Mouse (Mus musculus): ENCODE measurements at regions not wholly inside any gene's neighbourhood (a gene's known extent, or its start where the extent isn't known, plus 50 kb on each side); places are given as distances from the start of the nearest gene placed in this dataset.
"Not testable (repeated sequence)": the region's sequence is repeated elsewhere in the genome, so short reads cannot be mapped to it uniquely, and the experiment has no call there.

DNA sequence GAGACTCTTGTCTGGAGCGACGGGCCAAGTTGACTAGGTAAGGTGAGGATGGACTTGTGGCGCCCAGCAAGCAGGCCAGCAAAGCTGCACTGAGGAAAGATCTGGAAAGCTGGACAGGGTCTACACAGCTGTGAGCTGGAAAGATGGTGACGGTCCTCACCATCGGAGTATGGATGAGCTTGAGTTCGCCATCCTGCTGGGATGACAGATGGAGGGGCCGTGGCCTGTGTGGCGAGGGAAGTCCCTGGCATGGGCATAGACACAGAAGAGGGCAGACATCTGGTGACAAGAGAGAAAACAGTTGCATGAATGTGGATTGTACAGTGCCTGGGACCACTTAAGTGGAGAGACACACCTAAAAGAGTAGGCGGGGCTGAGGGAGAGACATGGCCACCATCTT, 57.6 kb downstream of the Tmem270 start:
- DNase-seq (ENCODE audit: low read depth) = no peak

DNA sequence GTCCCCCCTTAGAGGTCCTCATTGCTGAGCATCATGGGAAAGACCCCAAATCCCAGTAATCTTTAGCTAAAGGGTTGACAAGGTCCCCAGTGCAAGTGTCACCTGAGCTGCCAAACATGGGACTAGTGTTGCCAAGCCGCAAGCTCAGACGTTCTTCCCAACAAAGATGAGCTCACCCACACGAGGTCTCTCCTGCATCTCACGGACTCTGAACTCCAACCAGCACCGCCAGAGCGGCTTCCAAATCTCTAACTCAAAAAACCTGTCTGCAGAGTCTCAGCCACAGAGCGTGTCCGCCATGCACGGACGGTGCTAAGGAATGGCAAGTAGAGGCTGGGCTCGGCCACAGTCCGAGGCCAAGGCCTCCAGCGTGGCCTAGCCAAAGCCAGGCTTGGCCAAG, 58.0 kb downstream of the Tmem270 start:
- no peak for DNase-seq (ENCODE audit: low read depth)

DNA sequence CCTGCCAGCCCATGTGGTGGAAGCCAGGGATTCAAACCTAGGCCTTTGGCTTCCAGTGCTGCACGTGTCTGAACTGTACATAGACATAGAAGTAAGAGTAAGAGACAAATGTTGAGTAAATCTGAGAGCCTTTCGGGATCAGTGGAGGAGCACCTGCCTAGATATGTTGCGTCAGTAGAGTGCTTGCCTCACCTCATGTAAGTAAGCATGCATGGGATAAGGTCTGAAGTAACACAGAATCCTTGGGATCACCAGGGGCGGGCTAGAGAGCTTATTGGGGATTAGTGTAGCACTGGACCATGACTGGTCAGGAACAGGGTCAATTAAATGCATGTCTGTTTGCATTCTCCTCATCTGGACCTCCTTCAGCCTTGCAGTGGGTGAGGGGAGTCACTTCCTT, 61.1 kb downstream of the Tmem270 start:
- no peak for DNase-seq (ENCODE audit: low read depth)

DNA sequence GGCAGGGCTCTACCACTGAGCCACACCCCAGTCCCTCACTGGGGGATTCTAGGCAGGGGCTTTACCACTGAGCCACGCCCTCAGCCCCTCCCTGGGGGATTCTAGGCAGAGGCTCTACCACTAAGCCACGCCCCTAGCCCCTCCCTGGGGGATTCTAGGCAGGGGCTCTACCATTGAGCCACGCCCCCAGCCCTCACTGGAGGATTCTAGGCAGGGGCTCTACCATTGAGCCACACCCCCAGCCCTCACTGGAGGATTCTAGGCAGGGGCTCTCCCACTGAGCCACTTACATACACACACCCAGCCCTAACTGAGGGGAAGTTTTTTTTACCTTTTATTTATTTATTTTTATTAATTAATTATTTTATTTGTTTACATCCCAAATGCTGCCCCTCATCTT, 62.3 kb downstream of the Tmem270 start:
- not testable (repeated sequence) for DNase-seq (ENCODE audit: low read depth)

DNA sequence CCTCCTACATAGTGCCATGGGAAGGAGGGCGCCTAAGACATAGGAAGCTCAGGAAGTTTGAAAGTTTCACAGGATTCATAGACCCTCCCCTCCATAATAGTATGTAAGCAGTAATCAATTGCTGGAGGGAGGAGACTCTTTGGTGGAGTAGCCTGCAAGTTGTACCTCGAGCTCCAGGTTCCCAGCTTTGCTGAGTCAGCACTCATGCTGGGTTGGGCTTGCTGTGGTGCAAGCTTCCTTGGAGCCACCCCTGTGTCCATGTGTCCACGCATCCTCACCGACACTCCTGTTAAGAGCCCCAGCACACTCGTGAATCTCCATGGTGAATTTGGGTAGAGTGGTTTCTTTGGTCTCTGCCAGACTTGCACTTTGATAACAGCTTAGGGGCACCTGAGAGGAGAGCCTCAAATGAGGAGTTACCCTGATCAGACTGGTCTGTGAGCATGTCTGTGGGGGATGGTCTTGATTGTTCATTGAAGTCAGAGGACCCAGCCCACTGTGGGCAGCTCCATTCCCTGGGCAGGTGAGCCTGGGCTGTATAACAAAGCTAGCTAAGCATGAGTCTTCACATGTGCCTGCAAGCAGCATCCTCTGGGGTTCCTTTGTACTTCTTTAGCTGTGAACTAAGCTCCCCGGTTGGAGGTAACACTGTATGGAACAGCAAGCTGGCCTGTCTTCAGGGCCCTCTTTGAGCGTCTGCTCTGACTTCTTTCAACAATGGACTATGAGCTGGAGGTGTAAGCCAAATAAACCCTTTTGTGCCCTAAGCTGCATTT, 65.1 kb downstream of the Tmem270 start:
- DNase-seq (ENCODE audit: low read depth) = no peak

DNA sequence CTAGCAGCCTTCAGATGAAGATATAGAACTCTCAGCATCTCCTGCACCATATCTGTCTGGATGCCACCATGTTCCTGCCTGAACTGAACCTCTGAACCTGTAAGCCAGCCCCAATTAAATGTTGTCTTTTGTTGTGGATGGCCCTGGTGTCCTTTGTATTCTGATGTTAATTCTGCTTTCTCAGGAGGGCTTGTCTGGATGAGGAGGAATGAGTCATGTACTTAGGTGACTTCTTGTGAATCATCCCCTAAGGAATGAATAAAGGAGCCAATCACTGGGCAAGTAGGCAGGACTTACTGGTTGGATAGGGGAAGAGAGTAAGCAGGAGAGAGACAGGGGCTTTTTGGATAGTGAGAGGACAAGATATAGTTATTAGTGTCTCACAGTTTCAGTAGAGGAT, 70.0 kb downstream of the Tmem270 start:
- no peak for DNase-seq (ENCODE audit: low read depth)

DNA sequence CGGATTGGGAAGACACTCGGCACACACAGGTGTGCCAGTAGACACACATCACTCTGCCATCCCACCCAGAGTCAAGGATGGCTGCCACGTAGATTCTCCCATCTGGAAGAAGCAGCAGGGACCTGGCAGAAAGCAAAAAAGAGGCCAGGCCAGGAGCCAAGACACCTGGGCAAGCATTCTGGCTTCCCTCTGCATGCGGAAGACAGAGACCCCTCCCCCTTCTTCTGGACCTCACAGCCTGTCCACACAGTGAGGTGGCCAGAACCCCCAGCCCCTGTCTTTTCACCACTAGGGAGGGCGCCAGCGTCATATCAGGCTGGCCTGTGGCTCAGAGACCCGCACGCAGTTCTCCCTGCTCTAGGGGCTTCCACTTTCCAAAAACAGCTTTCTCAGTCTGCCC, 73.6 kb downstream of the Tmem270 start:
- no peak for DNase-seq (ENCODE audit: low read depth)

DNA sequence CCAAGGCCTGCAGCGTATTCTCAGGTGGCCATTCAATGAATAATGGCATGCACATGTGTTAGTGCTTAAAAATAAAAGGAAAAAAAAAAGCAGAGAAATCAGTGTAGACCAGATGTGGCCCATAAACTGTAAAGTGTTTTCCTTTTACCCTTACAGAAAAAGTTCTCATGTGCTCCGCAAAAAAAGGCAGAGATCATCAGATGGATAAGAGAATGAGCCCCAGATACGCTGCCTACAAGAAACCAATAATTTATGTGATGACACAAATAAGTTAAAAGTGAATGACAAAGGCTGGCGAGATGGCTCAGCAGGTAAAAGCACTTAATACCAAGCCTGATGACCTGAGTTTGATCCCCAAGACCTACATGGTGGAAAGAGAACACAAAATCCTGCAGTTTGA, 70.5 kb upstream of the Eln start:
- no peak for DNase-seq (ENCODE audit: low read depth)

DNA sequence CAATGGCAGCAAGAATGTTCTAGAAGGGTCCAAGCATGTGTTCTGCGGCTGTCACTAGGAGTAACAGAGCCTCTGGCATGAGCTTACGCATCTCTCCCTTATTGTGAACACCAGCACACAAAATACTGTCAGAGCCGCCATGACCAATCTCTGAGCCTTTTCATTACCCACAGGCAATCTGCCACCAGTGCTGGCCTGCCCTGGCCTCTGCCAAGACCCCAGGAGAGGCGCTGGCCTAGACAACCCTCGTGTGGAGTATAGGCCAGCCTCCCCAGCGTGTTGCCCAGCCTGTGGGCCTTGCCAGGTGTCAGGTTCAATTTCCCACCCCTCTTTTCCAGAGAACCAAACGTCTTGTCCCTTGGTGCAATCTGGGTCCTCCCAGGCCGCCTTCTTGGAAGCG, 62.0 kb upstream of the Eln start:
- DNase-seq (ENCODE audit: low read depth) = no peak

DNA sequence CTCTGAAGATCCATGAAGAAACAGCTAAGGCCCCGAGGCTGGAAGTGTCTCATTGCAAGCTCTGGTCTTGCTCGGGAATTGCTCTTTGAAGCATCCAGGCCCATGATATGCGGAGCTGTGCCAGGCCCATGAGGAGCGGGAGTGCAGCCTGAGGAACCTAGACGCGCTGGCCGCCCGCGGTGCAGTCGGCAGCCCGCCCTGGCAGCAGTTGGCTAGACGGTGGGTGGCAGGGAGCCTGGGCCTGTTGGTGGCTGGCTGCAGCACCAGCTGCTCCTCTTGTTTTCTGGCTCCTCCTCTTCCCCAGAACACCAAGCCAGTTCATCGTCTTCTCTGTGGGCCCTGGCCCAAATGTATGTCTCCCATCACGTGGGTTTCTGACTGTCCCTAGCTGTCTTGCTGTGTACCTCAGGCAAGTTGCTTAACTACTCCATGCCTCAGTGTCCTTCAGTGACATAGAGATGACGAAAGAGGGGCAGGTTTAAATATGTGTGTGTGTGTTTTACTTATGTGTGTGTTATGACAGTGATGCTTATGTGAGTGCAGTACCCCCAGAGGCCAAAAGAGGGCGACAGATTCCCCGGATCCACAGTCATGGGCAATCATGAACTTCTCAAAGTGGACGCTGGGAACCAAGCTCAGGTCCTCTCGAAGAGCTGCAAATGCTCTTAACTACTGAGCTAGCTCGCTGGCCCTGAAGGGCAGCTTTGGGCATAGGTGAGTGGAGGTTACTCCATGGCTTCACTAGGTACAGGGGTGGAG, 57.3 kb upstream of the Eln start:
- DNase-seq (ENCODE audit: low read depth) = no peak

DNA sequence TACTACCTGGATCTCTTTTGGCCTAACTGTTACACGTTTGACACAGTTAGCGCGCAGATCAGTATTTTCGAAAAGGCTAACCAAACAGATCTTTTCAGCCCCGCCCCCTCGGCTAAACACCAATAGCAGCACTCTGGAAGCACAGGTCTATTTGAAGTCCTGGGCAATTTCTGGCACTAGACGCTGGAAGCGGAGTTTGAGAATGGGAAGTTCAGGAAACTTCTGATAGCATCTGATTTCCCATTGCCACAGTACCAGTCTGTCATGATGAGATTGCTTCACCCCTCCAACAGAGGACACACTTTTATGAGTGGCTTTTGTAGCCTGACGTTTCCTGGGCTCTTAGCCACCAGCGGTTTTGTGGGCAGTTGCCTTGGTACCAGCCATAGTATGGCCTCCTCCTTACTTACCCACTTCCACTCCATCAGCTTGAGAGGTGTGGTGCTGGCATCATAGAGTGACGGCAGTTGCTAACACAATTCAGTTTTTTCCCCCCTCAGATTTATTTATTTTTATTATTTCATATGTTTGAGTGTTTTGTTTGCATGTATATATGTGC, 55.1 kb upstream of the Eln start:
- DNase-seq (ENCODE audit: low read depth) = peak; percentile 92

DNA sequence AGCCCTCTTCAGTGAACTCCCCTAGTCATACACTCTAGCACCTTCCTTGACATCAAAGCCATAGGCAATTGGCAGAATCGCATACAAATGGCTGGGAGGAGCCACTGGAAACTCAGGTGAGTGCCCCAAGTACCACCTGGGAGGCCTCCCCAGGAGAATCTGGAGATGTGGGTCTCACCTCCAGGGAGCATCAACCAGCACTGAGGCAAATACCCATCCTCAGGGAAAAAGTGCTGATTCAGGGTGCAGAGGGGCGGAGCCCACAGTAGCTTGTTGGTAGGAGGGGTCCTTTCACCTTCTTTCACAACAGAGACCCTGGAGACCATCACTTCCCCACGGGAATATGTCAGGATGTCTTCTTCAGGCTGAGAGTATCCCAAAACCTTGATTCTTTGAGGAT, 53.4 kb upstream of the Eln start:
- no peak for DNase-seq (ENCODE audit: low read depth)

DNA sequence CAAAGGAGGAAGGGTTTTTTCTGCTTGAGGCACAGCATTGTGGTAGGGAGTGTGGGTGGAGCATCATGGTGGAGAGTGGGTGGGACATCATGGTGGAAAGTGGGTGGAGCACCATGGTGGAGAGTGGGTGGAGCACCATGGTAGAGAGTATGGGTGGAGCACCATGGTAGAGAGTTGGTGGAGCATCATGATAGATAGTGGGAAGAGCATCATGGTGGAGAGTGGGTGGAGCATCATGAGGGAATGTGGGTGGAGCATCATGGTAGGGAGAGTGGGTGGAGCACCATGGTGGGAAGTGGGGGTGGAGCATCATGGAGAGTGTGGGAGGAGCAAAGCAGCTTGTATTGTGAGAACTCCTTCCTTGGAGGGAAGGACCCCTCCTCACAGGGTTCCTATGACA, 52.8 kb upstream of the Eln start:
- DNase-seq (ENCODE audit: low read depth) = no peak

DNA sequence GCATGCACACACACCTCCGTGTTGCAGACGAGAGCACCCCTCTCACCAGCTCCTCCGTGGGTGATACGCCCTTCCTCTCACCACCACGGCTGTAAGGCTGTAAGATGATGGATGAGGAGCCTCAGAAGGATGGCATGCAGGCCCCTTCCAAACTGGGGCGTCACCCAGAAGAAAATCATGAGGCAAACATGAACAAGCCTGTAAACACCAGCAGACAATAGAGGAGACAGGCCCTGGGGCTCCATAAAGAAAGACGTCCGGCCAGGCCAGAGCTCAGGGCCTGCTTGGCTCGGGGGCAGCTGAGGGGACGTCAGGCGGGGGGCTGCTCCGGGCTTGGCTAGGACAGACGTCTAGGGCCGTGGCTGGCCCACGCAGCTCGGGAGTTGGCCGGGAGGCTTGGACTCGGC, 50.6 kb upstream of the Eln start:
- no peak for DNase-seq (ENCODE audit: low read depth)
